8 mouse cellular contexts compared by ENCODE assay signal in genomic region chr2:26497861-26498533, GRCm38 (mm10). TPM values are rescaled to one million over a fixed set of nuclear protein-coding genes. Genes with fewer than 3 reads are reported as not detected.
DNase-seq lines count a peak whose midpoint lies in the region; ATAC-seq and TF ChIP-seq lines count a peak whose summit lies in the region.

No protein-coding gene starts in this region.

- no peak overlapping the region; the same call in 1 of the 2 replicates for H3K9ac ChIP-seq in heart, embryonic 13.5 days

- peak overlapping the region; percentile 88 for H3K4me2 ChIP-seq in heart, embryonic 13.5 days

- H3K4me3 ChIP-seq in layer of hippocampus, adult 2 months: peak overlapping the region; percentile 10; the same call in 1 of the 2 replicates
- no peak overlapping the region for H3K4me3 ChIP-seq in heart, embryonic 13.5 days

- DNase-seq in layer of hippocampus, adult 2 months (ENCODE audit: low spot score in 2 of 2): no peak
- DNase-seq in layer of hippocampus, adult 9-11 months: no peak
- DNase-seq in kidney, postnatal 36 days: peak; percentile 73 to 82
- peak; percentile 28 to 40 for DNase-seq in natural killer cell, adult 2 months (ENCODE audit: low spot score in 2 of 2)
- DNase-seq in ovary, postnatal 36 days (ENCODE audit: low spot score): no peak
- no peak for DNase-seq in right cerebral cortex, postnatal 36 days (ENCODE audit: low spot score in 2 of 2)
- no peak for DNase-seq in left cerebral cortex, adult 9 months (ENCODE audit: low spot score in 2 of 2)

- H3K9me3 ChIP-seq in heart, embryonic 13.5 days: no peaks in the 10 kb centered on the region

- WGBS in heart, embryonic 13.5 days: 52% methylated on average over 11 of the region's 11 CpGs

- peaks cover 98% of the 10 kb centered on the region for H3K4me1 ChIP-seq in heart, embryonic 13.5 days

- H3K27me3 ChIP-seq in heart, embryonic 13.5 days (replicated peaks): peaks cover 36% of the 10 kb centered on the region

- no peak for ATAC-seq in heart, embryonic 13.5 days (ENCODE audit: extremely low read depth, insufficient number of reproducible peaks, low FRiP score, low TSS enrichment)

- no peak for TF ChIP-seq CTCF in layer of hippocampus, adult 2 months (conservative IDR thresholded peaks at IDR 0.05)

- peak overlapping the region; percentile 93 for H3K27ac ChIP-seq in layer of hippocampus, adult 2 months
- peak overlapping the region; percentile 88 for H3K27ac ChIP-seq in heart, embryonic 13.5 days (replicated peaks)

- peaks cover 12% of the 10 kb centered on the region; the same call in 1 of the 2 replicates for H3K36me3 ChIP-seq in heart, embryonic 13.5 days

RNA-seq across cellular contexts. Expression of gene Notch1, which starts 18.5 kb away (rescaled TPM):
- 10 to 100 TPM; 32.7 to 35.7 TPM for total RNA-seq in layer of hippocampus, adult 2 months (2021)
- 11.4 and 12.1 TPM in 2 replicates for polyA plus RNA-seq in heart, embryonic 13.5 days (2015; fragmentation: Nextera tagmentation; extraction: Ambion mirVana)

RNA-seq across cellular contexts. Expression of gene Sec16a, which starts 53.0 kb away (rescaled TPM):
- total RNA-seq in layer of hippocampus, adult 2 months (2021): 10 to 100 TPM; 49.3 to 51.3 TPM
- 12.8 and 13.8 TPM in 2 replicates for polyA plus RNA-seq in heart, embryonic 13.5 days (2015; fragmentation: Nextera tagmentation; extraction: Ambion mirVana)

Comparison
In these comparisons a context has a peak if more than half of its experiments do, and no peak if none do; other contexts are left out.
1. DNase-seq: peak in kidney, postnatal 36 days (2 of 2) and natural killer cell, adult 2 months (2 of 2); none in layer of hippocampus, adult 2 months (0 of 2), layer of hippocampus, adult 9-11 months (single experiment), ovary, postnatal 36 days (single experiment), right cerebral cortex, postnatal 36 days (0 of 2) and left cerebral cortex, adult 9 months (0 of 2).